Mouse (Mus musculus): Measurements from ENCODE around the gene Defb26. TPM values are rescaled to one million over a fixed set of nuclear protein-coding genes. Genes with fewer than 3 reads are reported as not detected.

Defb26 gene
- polyA plus RNA-seq, 1 experiment from 2014 or later: not detected

Other genes starting within 250 kb of the Defb26 start
- gene Tbc1d20, start 217.9 kb downstream of the Defb26 start, polyA plus RNA-seq (2016; fragmentation: Nextera tagmentation; extraction: Ambion mirVana): 29.2 and 30.3 TPM in 2 replicates
- gene Rbck1, start 179.0 kb downstream of the Defb26 start, polyA plus RNA-seq (2016; fragmentation: Nextera tagmentation; extraction: Ambion mirVana): 92.2 and 101 TPM in 2 replicates
- gene Trib3, start 167.7 kb downstream of the Defb26 start, polyA plus RNA-seq (2016; fragmentation: Nextera tagmentation; extraction: Ambion mirVana): 2.2 and 2.8 TPM in 2 replicates
- gene Nrsn2, start 135.1 kb downstream of the Defb26 start, polyA plus RNA-seq (2016; fragmentation: Nextera tagmentation; extraction: Ambion mirVana): 1.3 and 3.7 TPM in 2 replicates
- 8.6 and 9.2 TPM in 2 replicates for gene Sox12, start 113.6 kb downstream of the Defb26 start, polyA plus RNA-seq (2016; fragmentation: Nextera tagmentation; extraction: Ambion mirVana)
- gene Zcchc3, start 96.7 kb downstream of the Defb26 start, polyA plus RNA-seq (2016; fragmentation: Nextera tagmentation; extraction: Ambion mirVana): 47.7 and 49.8 TPM in 2 replicates
- gene 6820408C15Rik, start 96.1 kb downstream of the Defb26 start, polyA plus RNA-seq (2016; fragmentation: Nextera tagmentation; extraction: Ambion mirVana): 0.99 and 1.2 TPM in 2 replicates
- not detected in 2 replicates for gene Defb23, start 47.1 kb downstream of the Defb26 start, polyA plus RNA-seq (2016; fragmentation: Nextera tagmentation; extraction: Ambion mirVana)
- gene Defb20, start 34.6 kb downstream of the Defb26 start, polyA plus RNA-seq (2016; fragmentation: Nextera tagmentation; extraction: Ambion mirVana): not detected in 2 replicates
- not detected in 2 replicates for gene Defb22, start 21.6 kb downstream of the Defb26 start, polyA plus RNA-seq (2016; fragmentation: Nextera tagmentation; extraction: Ambion mirVana)
- not detected in 2 replicates for gene Defb28, start 6.6 kb upstream of the Defb26 start, polyA plus RNA-seq (2016; fragmentation: Nextera tagmentation; extraction: Ambion mirVana)
- gene Defb29, start 28.4 kb upstream of the Defb26 start, polyA plus RNA-seq (2016; fragmentation: Nextera tagmentation; extraction: Ambion mirVana): not detected in 2 replicates
- gene Gm17416, start 57.6 kb upstream of the Defb26 start, polyA plus RNA-seq (2016; fragmentation: Nextera tagmentation; extraction: Ambion mirVana): not detected in 2 replicates
- not detected in 2 replicates for gene Defb21, start 61.1 kb upstream of the Defb26 start, polyA plus RNA-seq (2016; fragmentation: Nextera tagmentation; extraction: Ambion mirVana)
- gene Defb19, start 68.6 kb upstream of the Defb26 start, polyA plus RNA-seq (2016; fragmentation: Nextera tagmentation; extraction: Ambion mirVana): not detected in 2 replicates
- gene Defb45, start 87.7 kb upstream of the Defb26 start, polyA plus RNA-seq (2016; fragmentation: Nextera tagmentation; extraction: Ambion mirVana): not detected in 2 replicates
- not detected in 2 replicates for gene Defb36, start 92.6 kb upstream of the Defb26 start, polyA plus RNA-seq (2016; fragmentation: Nextera tagmentation; extraction: Ambion mirVana)
- not detected in 2 replicates for gene Defb25, start 111.4 kb upstream of the Defb26 start, polyA plus RNA-seq (2016; fragmentation: Nextera tagmentation; extraction: Ambion mirVana)
- 0.26 and 0.33 TPM in 2 replicates for gene Rem1, start 115.3 kb upstream of the Defb26 start, polyA plus RNA-seq (2016; fragmentation: Nextera tagmentation; extraction: Ambion mirVana)
- 99.2 and 117 TPM in 2 replicates for gene H13, start 157.8 kb upstream of the Defb26 start, polyA plus RNA-seq (2016; fragmentation: Nextera tagmentation; extraction: Ambion mirVana)
- 42.9 and 45.3 TPM in 2 replicates for gene Mcts2, start 175.3 kb upstream of the Defb26 start, polyA plus RNA-seq (2016; fragmentation: Nextera tagmentation; extraction: Ambion mirVana)
- 70.2 and 86.2 TPM in 2 replicates for gene Id1, start 224.6 kb upstream of the Defb26 start, polyA plus RNA-seq (2016; fragmentation: Nextera tagmentation; extraction: Ambion mirVana)
- 4.2 and 4.6 TPM in 2 replicates for gene Cox4i2, start 242.5 kb upstream of the Defb26 start, polyA plus RNA-seq (2016; fragmentation: Nextera tagmentation; extraction: Ambion mirVana)

Data from midbrain, embryonic 10.5 days (tissue).